ENCODE assay signal across 8 mouse cellular contexts in genomic region chr12:74316989-74317759, GRCm38 (mm10). TPM values are rescaled to one million over a fixed set of nuclear protein-coding genes. Genes with fewer than 3 reads are reported as not detected.
DNase-seq lines count a peak whose midpoint lies in the region; ATAC-seq and TF ChIP-seq lines count a peak whose summit lies in the region.

No protein-coding gene starts in this region.

- no peaks in the 10 kb centered on the region for H3K27me3 ChIP-seq in hindbrain, embryonic 16.5 days (replicated peaks; ENCODE audit: control insufficient read depth, insufficient read depth, low read length)

- H3K9me3 ChIP-seq in hindbrain, embryonic 16.5 days (ENCODE audit: control insufficient read depth, low read length): no peaks in the 10 kb centered on the region

- no peaks in the 10 kb centered on the region for H3K36me3 ChIP-seq in hindbrain, embryonic 16.5 days (ENCODE audit: control insufficient read depth, insufficient read depth, low read length)

- 17% methylated on average over 15 of the region's 15 CpGs for WGBS in hindbrain, embryonic 16.5 days

- peak overlapping the region; percentile 52 for H3K27ac ChIP-seq in hindbrain, embryonic 16.5 days (ENCODE audit: low read depth, low read length)
- H3K27ac ChIP-seq in left cerebral cortex, adult 2 months: peak overlapping the region; percentile 93

- ATAC-seq in hindbrain, embryonic 16.5 days: peak; percentile 83
- no peak for ATAC-seq in activated CD4-positive, CD25-positive, alpha-beta regulatory T cell, adult 4 months

- H3K4me3 ChIP-seq in hindbrain, embryonic 16.5 days (ENCODE audit: low read length): peak overlapping the region; percentile 36
- peak overlapping the region; percentile 66 for H3K4me3 ChIP-seq in left cerebral cortex, adult 2 months

- peak; percentile 76 for DNase-seq in WW6 (ENCODE audit: low read depth, low spot score)
- DNase-seq in cerebellum, postnatal 14 days: peak; percentile 88 to 90
- DNase-seq in gastrocnemius, adult 18-20 months (ENCODE audit: low spot score): peak; percentile 58
- DNase-seq in left cerebral cortex, adult 2 months (ENCODE audit: extremely low spot score in 1 of 2, low spot score in 2 of 2): peak; percentile 69 to 80
- DNase-seq in lung, postnatal 4 days: peak; percentile 77 to 81
- peak; percentile 78 to 79 for DNase-seq in right cerebral cortex, adult 2 months (ENCODE audit: low spot score in 2 of 2)

- H3K9ac ChIP-seq in hindbrain, embryonic 16.5 days (ENCODE audit: low read depth, low read length): peak overlapping the region; percentile 68

- peaks cover 3% of the 10 kb centered on the region; the same call in 1 of the 2 replicates for H3K4me1 ChIP-seq in hindbrain, embryonic 16.5 days (ENCODE audit: control insufficient read depth, insufficient read depth, low read depth, low read length)

- intact Hi-C loops in left cerebral cortex, adult 2 months (cut with DNase I): loop anchor here (2.0 to 10.0 kb wide), 2 partner anchors 612 to 752 kb away; no protein-coding TSS in a partner anchor

- H3K4me2 ChIP-seq in hindbrain, embryonic 16.5 days (ENCODE audit: low read length): peak overlapping the region; percentile 70

- peak; percentile 88 for TF ChIP-seq CTCF in left cerebral cortex, adult 2 months (IDR thresholded peaks at IDR 0.05)

RNA-seq across cellular contexts. Expression of gene Gm11042, which starts 1.0 kb away (rescaled TPM):
- total RNA-seq in gastrocnemius, adult 18-20 months (2021): not detected
- not detected in 2 replicates for polyA plus RNA-seq in hindbrain, embryonic 16.5 days (2015; fragmentation: Nextera tagmentation; extraction: Ambion mirVana)
- total RNA-seq in left cerebral cortex, adult 2 months (2021): not detected
- not detected for polyA plus RNA-seq in activated CD4-positive, CD25-positive, alpha-beta regulatory T cell, adult 4 months (2017; shearing (Covaris generic))
